8 mouse cellular contexts compared by ENCODE assay signal in the genomic region with DNA sequence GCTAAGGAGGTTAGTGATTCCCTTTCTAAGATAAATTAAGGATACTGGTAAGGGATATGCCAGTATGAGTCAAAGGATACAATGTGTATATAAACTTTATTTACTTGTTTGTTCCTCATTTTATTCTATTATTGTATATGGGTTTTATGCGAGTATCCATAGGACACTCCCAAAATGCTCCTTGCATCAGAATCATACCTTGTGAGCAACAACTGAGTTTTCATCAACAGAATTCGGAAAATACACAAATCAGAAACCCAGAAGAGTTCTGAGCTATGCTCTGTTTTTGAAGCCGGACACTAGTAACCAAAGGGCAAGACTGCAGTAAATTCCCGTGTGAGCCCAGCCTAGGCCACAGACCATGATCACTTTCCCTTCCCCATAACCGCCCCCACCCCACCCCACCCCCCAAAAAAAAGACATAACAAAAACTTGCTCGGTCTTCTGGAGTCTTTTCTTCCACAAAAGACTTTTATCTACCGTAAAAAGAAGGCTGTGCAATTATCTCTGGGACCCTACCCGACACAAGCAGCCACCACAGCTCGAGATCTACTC. TPM values are rescaled to one million over a fixed set of nuclear protein-coding genes. Genes with fewer than 3 reads are reported as not detected.
DNase-seq lines count a peak whose midpoint lies in the region; ATAC-seq and TF ChIP-seq lines count a peak whose summit lies in the region.

No protein-coding gene starts in this region.

- peaks cover 19% of the 10 kb centered on the region; the same call in 1 of the 2 replicates for H3K4me1 ChIP-seq in heart, postnatal 0 days (ENCODE audit: control insufficient read depth, insufficient read depth)
- H3K4me1 ChIP-seq in MEL (ENCODE audit: control insufficient read depth in 1 of 2, insufficient read depth in 2 of 2, low read length in 2 of 2): peaks cover 27 to 30% of the 10 kb centered on the region in 2 experiments
- peaks cover 7% of the 10 kb centered on the region for H3K4me1 ChIP-seq in midbrain, embryonic 11.5 days (ENCODE audit: control insufficient read depth, insufficient read depth, low read length)

- no peak for TF ChIP-seq RAD21 in MEL (IDR thresholded peaks at IDR 0.05; ENCODE audit: low read depth, low read length)

- H3K4me2 ChIP-seq in heart, postnatal 0 days (ENCODE audit: low read depth, low read length): peak overlapping the region; percentile 75
- H3K4me2 ChIP-seq in midbrain, embryonic 11.5 days: peak overlapping the region; percentile 77

- WGBS in heart, postnatal 0 days: 13% methylated on average over 9 of the region's 9 CpGs
- WGBS in midbrain, embryonic 11.5 days: 19% methylated on average over 9 of the region's 9 CpGs

- DNase-seq in heart, postnatal 0 days (ENCODE audit: low spot score): peak; percentile 10
- DNase-seq in heart, adult 9 months (ENCODE audit: low spot score in 2 of 2): no peak
- DNase-seq in MEL (ENCODE audit: low read depth, low spot score): peak; percentile 43
- DNase-seq in midbrain, embryonic 11.5 days (ENCODE audit: low spot score, missing footprints): peak; percentile 87
- no peak for DNase-seq in urinary bladder, adult 18-20 months (ENCODE audit: low spot score in 2 of 2)
- no peak for DNase-seq in urinary bladder, postnatal 10 days (ENCODE audit: low spot score)
- DNase-seq in natural killer cell, adult 2 months (ENCODE audit: low spot score in 2 of 2): no peak

- no peak for TF ChIP-seq POLR2A in MEL (IDR thresholded peaks at IDR 0.05; ENCODE audit: control insufficient read depth in 1 of 2, insufficient read depth in 1 of 2, low read depth in 1 of 2, low read length in 2 of 2, poor library complexity in 1 of 2)

- ATAC-seq in heart, postnatal 0 days (ENCODE audit: insufficient read depth, low read depth): no peak
- peak; percentile 6 for ATAC-seq in granulocyte monocyte progenitor cell, adult 5-6 weeks (replicated peaks; ENCODE audit: poor library complexity, severe bottlenecking)
- ATAC-seq in midbrain, embryonic 11.5 days (ENCODE audit: low FRiP score): peak; percentile 26; the same call in 1 of the 2 replicates

- peak overlapping the region; percentile 92 for H3K27ac ChIP-seq in heart, postnatal 0 days (ENCODE audit: low read depth)
- peak overlapping the region; percentile 74 for H3K27ac ChIP-seq in MEL (ENCODE audit: control insufficient read depth, low read depth, low read length)
- H3K27ac ChIP-seq in midbrain, embryonic 11.5 days (ENCODE audit: low read depth, low read length): no peak overlapping the region

- TF ChIP-seq EP300 in heart, postnatal 0 days (IDR thresholded peaks at IDR 0.05; ENCODE audit: low read depth): no peak
- no peak for TF ChIP-seq EP300 in MEL (IDR thresholded peaks at IDR 0.05; ENCODE audit: low read depth in 1 of 2, low read length in 2 of 2)

- peaks cover 8% of the 10 kb centered on the region for H3K79me2 ChIP-seq in MEL (ENCODE audit: control insufficient read depth, insufficient read depth, low read length, poor library complexity)

- TF ChIP-seq CTCF in heart, postnatal 0 days (IDR thresholded peaks at IDR 0.05; ENCODE audit: low read depth): no peak
- no peak for TF ChIP-seq CTCF in MEL (IDR thresholded peaks at IDR 0.05 in 2 of 3, conservative IDR thresholded peaks at IDR 0.05 in 1 of 3; ENCODE audit: control insufficient read depth in 1 of 3, insufficient read depth in 1 of 3, low read depth in 2 of 3, low read length in 3 of 3, poor library complexity in 1 of 3, severe bottlenecking in 1 of 3)

- no peaks in the 10 kb centered on the region for H3K9me3 ChIP-seq in heart, postnatal 0 days (replicated peaks; ENCODE audit: control insufficient read depth, low read length)
- H3K9me3 ChIP-seq in MEL (replicated peaks; ENCODE audit: insufficient read depth, low read length): no peaks in the 10 kb centered on the region
- H3K9me3 ChIP-seq in midbrain, embryonic 11.5 days (ENCODE audit: control insufficient read depth, low read length): no peaks in the 10 kb centered on the region

- no peaks in the 10 kb centered on the region for H3K36me3 ChIP-seq in heart, postnatal 0 days (replicated peaks; ENCODE audit: control insufficient read depth, insufficient read depth, low read length)
- H3K36me3 ChIP-seq in MEL (ENCODE audit: control insufficient read depth in 1 of 2, insufficient read depth in 2 of 2, low read length in 2 of 2): peaks cover 0 to 46% of the 10 kb centered on the region in 2 experiments; a peak in 2 of 4 replicates
- no peaks in the 10 kb centered on the region for H3K36me3 ChIP-seq in midbrain, embryonic 11.5 days (ENCODE audit: control insufficient read depth, insufficient read depth, low read length)

- H3K27me3 ChIP-seq in heart, postnatal 0 days (ENCODE audit: control insufficient read depth, insufficient read depth, low read length): no peaks in the 10 kb centered on the region
- H3K27me3 ChIP-seq in MEL (ENCODE audit: control insufficient read depth in 1 of 2, insufficient read depth in 2 of 2, low read length in 2 of 2): no peaks in the 10 kb centered on the region
- no peaks in the 10 kb centered on the region for H3K27me3 ChIP-seq in midbrain, embryonic 11.5 days (ENCODE audit: control insufficient read depth, insufficient read depth, low read length)

- H3K4me3 ChIP-seq in heart, postnatal 0 days (ENCODE audit: low read depth, low read length): peak overlapping the region; percentile 70
- H3K4me3 ChIP-seq in MEL (ENCODE audit: control insufficient read depth in 1 of 2, insufficient read depth in 1 of 2, low read depth in 2 of 2, low read length in 2 of 2): peak overlapping the region; percentile 59 to 87
- H3K4me3 ChIP-seq in midbrain, embryonic 11.5 days (ENCODE audit: low read depth, low read length): peak overlapping the region; percentile 69

- peak overlapping the region; percentile 91 for H3K9ac ChIP-seq in heart, postnatal 0 days (replicated peaks; ENCODE audit: low read depth, low read length)
- H3K9ac ChIP-seq in MEL (ENCODE audit: control insufficient read depth, low read depth, low read length, poor library complexity, severe bottlenecking): peak overlapping the region; percentile 72
- H3K9ac ChIP-seq in midbrain, embryonic 11.5 days (ENCODE audit: low read length): peak overlapping the region; percentile 91

TF ChIP-seq in MEL, 35 proteins besides CTCF, POLR2A, EP300 and RAD21:
- TF ChIP-seq TBP (IDR thresholded peaks at IDR 0.05; ENCODE audit: low read depth, low read length) (peak; percentile 53; the same call in 1 of the 2 replicates), MAX (IDR thresholded peaks at IDR 0.05; ENCODE audit: low read length) (no peak), BHLHE40 (IDR thresholded peaks at IDR 0.05; ENCODE audit: borderline replicate concordance, low read depth, low read length) (no peak), CHD1 (IDR thresholded peaks at IDR 0.05; ENCODE audit: low read depth, low read length) (peak; percentile 68; the same call in 1 of the 2 replicates), ELF1 (IDR thresholded peaks at IDR 0.05; ENCODE audit: low read depth, low read length) (0 out of 2 replicates have a peak, but pooled peaks have one; percentile 3)

RNA-seq across cellular contexts. Expression of a gene that starts 0.4 kb away (rescaled TPM):
- total RNA-seq in heart, postnatal 0 days (2014; rRNA removed; ENCODE audit: low replicate concordance): 25.7 and 34.3 TPM in 2 replicates
- 27.0 and 29.3 TPM in 2 replicates for polyA plus RNA-seq in heart, postnatal 0 days (2015; fragmentation: Nextera tagmentation; extraction: Ambion mirVana)
- 17.9 and 26.7 TPM in 2 replicates for total RNA-seq in MEL (2012; rRNA removed)
- 10 to 100 TPM in 1 of 2 experiments, not detected in 1; 28.7 TPM for polyA plus RNA-seq in MEL (2012; ENCODE audit: insufficient read depth in 1 of 2, insufficient read length in 2 of 2, low read depth in 1 of 2, low replicate concordance in 2 of 2, missing spikeins in 1 of 2)
- total RNA-seq in granulocyte monocyte progenitor cell, adult 5-6 weeks (2014; fragmentation: Nextera tagmentation): 26.1 and 31.9 TPM in 2 replicates
- total RNA-seq in granulocyte monocyte progenitor cell, adult 5-6 weeks (2017): 18.0 and 45.4 TPM in 2 replicates
- polyA plus RNA-seq in midbrain, embryonic 11.5 days (2014; fragmentation: Nextera tagmentation; extraction: Ambion mirVana): 22.0 and 24.7 TPM in 2 replicates

RNA-seq across cellular contexts. Expression of a gene that starts 0.9 kb away (rescaled TPM):
- 6.2 and 13.5 TPM in 2 replicates for total RNA-seq in heart, postnatal 0 days (2014; rRNA removed; ENCODE audit: low replicate concordance)
- 3.6 and 3.9 TPM in 2 replicates for polyA plus RNA-seq in heart, postnatal 0 days (2015; fragmentation: Nextera tagmentation; extraction: Ambion mirVana)
- 5.4 and 6.4 TPM in 2 replicates for total RNA-seq in MEL (2012; rRNA removed)
- polyA plus RNA-seq in MEL (2012; ENCODE audit: insufficient read depth in 1 of 2, insufficient read length in 2 of 2, low read depth in 1 of 2, low replicate concordance in 2 of 2, missing spikeins in 1 of 2): 1 to 10 TPM in 1 of 2 experiments, not detected in 1; 8.9 TPM
- total RNA-seq in granulocyte monocyte progenitor cell, adult 5-6 weeks (2014; fragmentation: Nextera tagmentation): 19.2 and 24.4 TPM in 2 replicates
- 11.2 and 14.4 TPM in 2 replicates for total RNA-seq in granulocyte monocyte progenitor cell, adult 5-6 weeks (2017)
- 1.3 and 1.8 TPM in 2 replicates for polyA plus RNA-seq in midbrain, embryonic 11.5 days (2014; fragmentation: Nextera tagmentation; extraction: Ambion mirVana)

Comparison
In these comparisons a context has a peak if more than half of its experiments do, and no peak if none do; other contexts are left out.
1. DNase-seq: peak in heart, postnatal 0 days (single experiment), MEL (single experiment) and midbrain, embryonic 11.5 days (single experiment); none in heart, adult 9 months (0 of 2), urinary bladder, adult 18-20 months (0 of 2), urinary bladder, postnatal 10 days (single experiment) and natural killer cell, adult 2 months (0 of 2).
2. Peak in every context shown above with its lines, with median percentiles within 50 percentile points of each other: H3K4me3 ChIP-seq and H3K9ac ChIP-seq.